Mouse (Mus musculus): Measurements from ENCODE around the gene Ago1. TPM values are rescaled to one million over a fixed set of nuclear protein-coding genes. Genes with fewer than 3 reads are reported as not detected.

The Ago1 gene
- 11.5 and 12.1 TPM in 2 replicates for polyA plus RNA-seq (2015; fragmentation: Nextera tagmentation; extraction: Ambion mirVana)

DNA sequence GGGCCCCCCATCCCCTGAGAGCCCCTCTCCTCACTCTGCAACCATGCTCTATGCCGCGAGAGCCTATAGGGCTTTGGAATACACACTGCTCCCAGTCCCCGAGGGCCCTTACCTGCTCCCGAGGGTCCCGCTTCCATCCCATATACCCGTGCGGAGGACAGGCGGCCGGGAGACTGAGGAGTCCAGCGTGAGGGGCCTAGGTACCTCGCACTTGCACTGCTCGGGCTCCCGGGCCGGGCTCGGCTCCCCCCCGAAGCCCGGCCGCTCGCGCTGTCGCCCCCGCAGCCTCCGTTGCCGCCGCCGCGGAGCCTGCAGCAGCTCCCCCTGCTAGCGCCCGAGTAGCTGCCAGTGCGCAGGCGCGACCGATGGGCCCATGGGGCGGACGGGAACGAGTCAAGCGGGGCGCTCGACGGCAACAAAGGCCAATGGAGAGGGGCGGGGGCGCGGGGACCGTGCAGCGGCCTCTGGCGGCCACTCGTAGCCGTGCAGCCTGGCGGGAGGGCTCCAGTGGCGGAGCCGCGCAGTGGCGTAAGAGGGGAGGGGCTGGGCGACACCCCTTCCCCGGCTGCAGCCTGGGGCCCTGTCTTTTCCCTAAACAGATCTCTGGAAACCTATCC lies at the start of gene Ago1:
Ago1 (minus strand) TSS at position 299 of the 617 bp plus-strand sequence.
- ATAC-seq (ENCODE audit: low read depth), result peak; percentile 83
- Histone ChIP-seq H3K9me3 (no peaks in the 10 kb centered on the region), H3K27me3 (no peaks in the 10 kb centered on the region), H3K9ac (peak within 1 kb of the TSS; percentile 99), H3K4me2 (peak within 1 kb of the TSS; percentile 68), H3K4me1 (replicated peaks) (peaks cover 49% of the 10 kb centered on the region), H3K27ac (replicated peaks) (peak within 1 kb of the TSS; percentile 99), H3K36me3 (peaks cover 1% of the 10 kb centered on the region; the same call in 1 of the 2 replicates), H3K4me3 (peak within 1 kb of the TSS; percentile 98)
- WGBS, result under 1% methylated on average over 55 of the region's 55 CpGs

DNA sequence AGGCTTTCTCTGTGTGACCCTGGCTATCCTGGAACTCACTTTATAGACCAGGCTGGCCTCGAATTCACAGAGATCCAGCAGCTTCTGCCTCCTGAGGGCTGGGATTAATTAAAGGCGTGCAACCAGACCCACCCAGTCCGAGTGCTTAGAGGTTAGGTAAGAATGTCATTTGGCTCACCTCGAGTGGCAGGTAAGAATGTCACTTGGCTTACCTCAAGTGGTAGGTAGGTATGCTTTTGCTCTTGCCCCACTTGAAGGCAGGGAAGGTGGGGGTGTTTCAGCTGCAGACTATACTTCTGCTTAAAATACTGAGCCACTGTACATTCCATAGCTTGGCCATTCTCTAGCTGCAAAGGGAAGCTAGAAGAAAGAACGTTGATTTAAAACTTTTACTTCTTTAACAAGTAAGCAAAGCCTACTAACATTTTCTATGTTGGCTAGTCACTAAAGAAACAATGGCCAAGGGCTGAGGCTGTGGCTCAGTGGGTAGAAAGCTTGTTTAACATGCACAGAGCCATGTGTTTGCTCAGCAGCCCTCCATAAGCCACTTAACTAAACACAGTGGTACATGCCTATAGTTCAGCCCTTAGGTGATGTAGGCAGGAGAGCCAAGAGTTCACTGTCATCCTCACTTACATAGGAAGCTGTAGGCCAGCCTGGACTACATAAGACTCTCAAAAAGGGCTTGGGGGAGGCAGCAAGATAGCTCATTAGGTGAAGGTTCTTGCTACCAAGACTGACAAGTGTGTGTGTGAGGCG lies 44.1 kb upstream of the Ago1 start:
- Histone ChIP-seq H3K4me1 (replicated peaks) (no peaks in the 10 kb centered on the region), H3K9ac (no peak overlapping the region), H3K36me3 (peaks cover 90% of the 10 kb centered on the region), H3K27ac (replicated peaks) (no peak overlapping the region), H3K9me3 (no peaks in the 10 kb centered on the region), H3K4me2 (no peak overlapping the region), H3K4me3 (no peak overlapping the region), H3K27me3 (no peaks in the 10 kb centered on the region)
- no peak for ATAC-seq (ENCODE audit: low read depth)
- WGBS, result 89% methylated on average over 6 of the region's 6 CpGs

DNA sequence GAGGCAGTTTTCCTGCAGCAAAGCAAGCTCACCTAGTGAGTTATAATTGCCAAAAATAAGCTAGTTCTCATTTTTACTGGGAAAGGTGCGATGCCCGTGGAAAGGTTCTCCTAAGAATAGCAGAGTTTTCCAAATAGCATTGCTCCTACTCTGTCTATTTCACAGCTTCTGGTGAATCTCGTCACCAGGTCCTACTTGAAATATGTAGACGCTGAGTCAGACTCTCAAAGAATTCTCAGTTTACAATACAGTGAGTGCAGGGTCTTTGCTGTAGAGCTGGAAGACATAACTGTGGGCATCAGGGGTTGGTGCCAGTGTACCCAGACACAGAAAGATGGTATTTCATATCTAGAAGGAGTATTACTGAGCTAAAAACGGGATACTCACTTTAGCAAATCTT lies 42.6 kb upstream of the Ago1 start:
- Histone ChIP-seq H3K27ac (replicated peaks) (no peak overlapping the region), H3K9ac (no peak overlapping the region), H3K4me1 (replicated peaks) (no peaks in the 10 kb centered on the region), H3K9me3 (no peaks in the 10 kb centered on the region), H3K4me2 (no peak overlapping the region), H3K36me3 (peaks cover 91% of the 10 kb centered on the region), H3K27me3 (no peaks in the 10 kb centered on the region), H3K4me3 (no peak overlapping the region)
- ATAC-seq (ENCODE audit: low read depth), result no peak
- WGBS, result 90% methylated on average over 5 of the region's 5 CpGs

DNA sequence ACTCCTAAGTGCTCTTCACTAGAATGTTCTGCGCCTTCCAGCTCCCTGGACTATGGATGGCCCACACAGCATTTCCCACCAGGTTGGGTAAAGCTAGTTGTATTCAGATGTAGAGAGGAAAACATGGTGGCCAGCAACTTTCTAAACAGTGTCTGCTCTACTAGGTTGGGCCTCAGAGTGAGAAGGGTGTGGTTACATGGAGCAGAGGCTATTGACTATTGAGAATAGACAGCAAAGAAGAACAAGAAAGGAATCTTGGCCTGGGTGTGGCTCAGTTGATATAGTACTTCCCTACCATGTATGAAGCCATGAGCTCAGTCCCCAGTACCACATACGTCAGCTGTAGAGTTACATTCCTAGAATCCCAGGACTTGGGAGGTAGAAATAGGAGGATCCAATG lies 40.7 kb upstream of the Ago1 start:
- Histone ChIP-seq H3K27me3 (no peaks in the 10 kb centered on the region), H3K4me2 (no peak overlapping the region), H3K4me3 (no peak overlapping the region), H3K36me3 (peaks cover 91% of the 10 kb centered on the region), H3K4me1 (replicated peaks) (no peaks in the 10 kb centered on the region), H3K9ac (no peak overlapping the region), H3K27ac (replicated peaks) (no peak overlapping the region), H3K9me3 (no peaks in the 10 kb centered on the region)
- WGBS, result 95% methylated on average over 2 of the region's 2 CpGs
- no peak for ATAC-seq (ENCODE audit: low read depth)

DNA sequence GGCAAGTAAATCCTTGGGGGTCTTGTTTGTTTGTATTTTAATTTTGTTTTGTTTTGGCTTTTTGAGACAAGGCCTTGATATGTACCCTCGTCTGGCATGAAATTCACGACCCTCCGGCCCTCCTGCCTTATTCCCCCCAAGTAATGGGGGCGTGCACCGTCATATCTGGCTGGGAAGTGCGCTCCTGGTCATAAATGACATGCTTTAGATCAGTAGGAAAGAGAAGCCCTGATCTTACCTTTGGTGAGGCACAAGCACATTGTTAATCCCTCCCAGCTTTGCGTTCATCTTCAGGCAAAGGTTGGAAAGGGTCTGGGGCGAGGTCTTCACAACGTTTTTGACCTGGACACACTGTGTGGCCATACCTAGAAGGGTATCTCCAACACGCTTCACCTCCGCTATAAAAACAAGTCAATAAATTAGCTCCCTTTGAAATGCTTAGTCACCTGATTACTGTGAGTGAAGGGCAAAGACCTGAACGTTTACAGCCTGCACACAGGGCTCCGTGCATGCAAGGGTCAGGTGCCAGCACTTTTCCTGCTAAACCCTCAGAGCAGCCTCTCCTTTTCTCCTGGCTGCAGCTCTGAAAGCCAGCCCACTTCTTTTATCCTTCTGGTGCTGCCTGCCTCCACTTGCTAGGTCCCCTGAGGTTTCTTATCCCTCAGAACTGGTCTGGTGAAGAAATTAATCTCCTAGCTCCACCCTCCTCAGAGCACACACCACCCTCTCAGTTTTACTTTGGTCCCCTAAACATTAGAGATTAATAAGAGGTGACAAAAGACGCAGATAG lies 39.9 kb upstream of the Ago1 start:
- H3K4me1 ChIP-seq (replicated peaks), result no peaks in the 10 kb centered on the region
- H3K27me3 ChIP-seq, result no peaks in the 10 kb centered on the region
- H3K9ac ChIP-seq, result no peak overlapping the region
- H3K4me3 ChIP-seq, result no peak overlapping the region
- H3K4me2 ChIP-seq, result no peak overlapping the region
- H3K9me3 ChIP-seq, result no peaks in the 10 kb centered on the region
- H3K27ac ChIP-seq (replicated peaks), result no peak overlapping the region
- 78% methylated on average over 14 of the region's 14 CpGs for WGBS
- no peak for ATAC-seq (ENCODE audit: low read depth)
- peaks cover 92% of the 10 kb centered on the region for H3K36me3 ChIP-seq

DNA sequence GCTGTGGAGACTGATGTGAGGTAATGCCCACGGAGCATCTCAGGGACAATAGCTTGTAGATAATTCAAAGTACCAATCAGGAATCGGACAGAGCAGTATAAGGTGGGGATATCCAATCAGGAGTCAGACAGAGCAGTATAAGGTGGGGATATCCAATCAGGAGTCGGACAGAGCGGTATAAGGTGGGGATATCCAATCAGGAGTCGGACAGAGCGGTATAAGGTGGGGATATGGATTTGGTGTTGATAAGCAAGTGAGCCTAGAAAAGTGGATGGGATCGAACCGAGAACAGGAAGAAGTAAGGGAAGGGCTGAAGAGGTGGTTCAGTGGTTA lies 34.6 kb upstream of the Ago1 start:
- WGBS, result 63% methylated on average over 8 of the region's 8 CpGs

DNA sequence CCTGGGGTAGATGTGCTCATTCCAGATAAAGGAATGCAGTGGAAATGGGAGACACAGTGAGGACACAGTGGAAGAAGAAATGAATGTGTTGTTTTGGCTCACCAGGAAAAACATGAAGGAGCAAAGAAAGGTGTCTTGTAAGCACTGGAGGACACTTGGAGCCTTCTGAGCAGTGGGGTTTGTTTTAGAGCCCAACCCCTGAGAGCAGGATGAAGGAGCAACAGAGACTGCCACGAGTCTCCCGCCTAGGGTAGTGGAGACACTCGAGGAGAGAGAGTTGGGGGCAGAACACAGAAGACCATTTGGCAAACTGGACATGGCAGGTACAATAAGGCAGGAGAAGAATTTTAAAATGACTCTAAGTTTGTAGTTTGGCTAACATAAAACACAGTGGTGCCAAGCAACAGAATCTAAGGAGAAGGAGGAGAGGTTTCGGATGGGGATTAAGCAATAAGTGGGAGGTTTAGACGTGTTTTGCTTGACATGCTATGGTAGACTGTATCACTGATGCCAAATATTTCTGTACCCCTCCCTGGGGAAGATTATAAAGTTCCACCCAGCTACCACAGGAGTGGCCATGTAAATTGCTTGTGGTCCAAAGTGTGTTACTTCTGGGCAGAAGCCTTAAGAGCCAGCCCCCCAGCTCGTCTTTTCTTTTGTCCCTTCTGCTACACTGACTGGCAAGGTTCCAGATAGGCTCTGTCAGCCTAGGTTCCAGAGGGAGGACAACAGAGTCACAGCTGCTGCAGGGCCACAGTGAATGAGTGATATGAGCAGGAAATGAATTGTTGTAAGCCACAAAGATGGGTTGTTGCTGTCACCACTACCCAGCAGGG lies 34.0 kb upstream of the Ago1 start:
- peak overlapping the region; percentile 4; the same call in 1 of the 2 replicates for H3K27ac ChIP-seq (replicated peaks)
- 67% methylated on average over 6 of the region's 6 CpGs for WGBS
- H3K9ac ChIP-seq, result no peak overlapping the region
- no peaks in the 10 kb centered on the region for H3K9me3 ChIP-seq
- peak; percentile 40 for ATAC-seq (ENCODE audit: low read depth)
- H3K4me2 ChIP-seq, result no peak overlapping the region
- no peak overlapping the region for H3K4me3 ChIP-seq
- no peaks in the 10 kb centered on the region for H3K27me3 ChIP-seq
- H3K4me1 ChIP-seq (replicated peaks), result peaks cover 6% of the 10 kb centered on the region; the same call in 1 of the 2 replicates
- peaks cover 86% of the 10 kb centered on the region for H3K36me3 ChIP-seq

More for the DNA sequence above, 34.6 kb upstream of the Ago1 start:
- ATAC-seq (ENCODE audit: low read depth), result peak; percentile 69
- Histone ChIP-seq H3K9me3 (no peaks in the 10 kb centered on the region), H3K27me3 (no peaks in the 10 kb centered on the region), H3K27ac (replicated peaks) (peak overlapping the region; percentile 4; the same call in 1 of the 2 replicates), H3K4me2 (no peak overlapping the region), H3K4me1 (replicated peaks) (peaks cover 6% of the 10 kb centered on the region; the same call in 1 of the 2 replicates), H3K36me3 (peaks cover 86% of the 10 kb centered on the region), H3K9ac (no peak overlapping the region), H3K4me3 (no peak overlapping the region)

DNA sequence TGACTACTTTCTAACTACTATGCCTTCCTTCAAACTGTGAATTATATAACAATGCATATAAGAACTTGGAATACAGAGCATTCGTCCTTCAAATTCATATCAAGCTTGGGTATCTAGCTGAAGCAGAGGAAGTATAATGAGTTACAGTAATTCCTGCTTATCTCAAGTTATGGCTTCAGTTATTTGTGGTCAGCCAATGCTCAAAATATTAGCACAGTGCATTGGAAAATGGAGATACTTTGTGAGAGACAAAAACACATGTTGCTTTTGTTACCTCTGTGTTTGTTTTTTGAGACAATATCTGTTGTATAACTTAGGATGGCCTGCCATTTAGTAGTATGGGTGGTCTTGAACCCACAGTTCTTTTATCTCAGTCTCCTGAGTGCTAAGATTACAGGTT lies 30.2 kb upstream of the Ago1 start:
- Histone ChIP-seq H3K27me3 (no peaks in the 10 kb centered on the region), H3K4me1 (replicated peaks) (peaks cover 6% of the 10 kb centered on the region; the same call in 1 of the 2 replicates), H3K36me3 (peaks cover 74% of the 10 kb centered on the region), H3K4me3 (no peak overlapping the region), H3K4me2 (no peak overlapping the region), H3K27ac (replicated peaks) (no peak overlapping the region), H3K9ac (no peak overlapping the region), H3K9me3 (no peaks in the 10 kb centered on the region)
- 77% methylated on average over 1 of the region's 1 CpGs for WGBS
- no peak for ATAC-seq (ENCODE audit: low read depth)

DNA sequence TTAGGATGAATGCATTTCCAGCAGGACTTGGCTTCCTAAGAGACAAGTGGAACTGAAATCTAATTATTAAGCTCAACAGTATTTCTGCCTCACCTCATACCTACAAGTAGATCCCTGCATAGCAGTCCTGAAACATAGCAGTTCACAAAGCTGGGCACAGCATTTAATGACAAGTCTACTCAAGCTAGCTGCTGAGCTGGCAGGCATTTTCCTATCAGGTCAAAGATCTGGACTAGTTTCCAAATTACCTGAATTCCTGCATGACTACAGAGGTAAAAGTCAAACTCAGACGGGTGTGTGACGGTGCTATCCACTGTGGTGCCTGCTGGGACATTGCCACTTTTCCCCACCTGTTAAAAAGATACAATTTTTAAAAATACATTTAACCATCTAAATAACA lies 28.6 kb upstream of the Ago1 start:
- Histone ChIP-seq H3K4me3 (no peak overlapping the region), H3K27ac (replicated peaks) (no peak overlapping the region), H3K9me3 (no peaks in the 10 kb centered on the region), H3K9ac (no peak overlapping the region), H3K27me3 (no peaks in the 10 kb centered on the region), H3K4me2 (no peak overlapping the region), H3K36me3 (peaks cover 73% of the 10 kb centered on the region), H3K4me1 (replicated peaks) (no peaks in the 10 kb centered on the region)
- WGBS, result 82% methylated on average over 2 of the region's 2 CpGs
- ATAC-seq (ENCODE audit: low read depth), result no peak

DNA sequence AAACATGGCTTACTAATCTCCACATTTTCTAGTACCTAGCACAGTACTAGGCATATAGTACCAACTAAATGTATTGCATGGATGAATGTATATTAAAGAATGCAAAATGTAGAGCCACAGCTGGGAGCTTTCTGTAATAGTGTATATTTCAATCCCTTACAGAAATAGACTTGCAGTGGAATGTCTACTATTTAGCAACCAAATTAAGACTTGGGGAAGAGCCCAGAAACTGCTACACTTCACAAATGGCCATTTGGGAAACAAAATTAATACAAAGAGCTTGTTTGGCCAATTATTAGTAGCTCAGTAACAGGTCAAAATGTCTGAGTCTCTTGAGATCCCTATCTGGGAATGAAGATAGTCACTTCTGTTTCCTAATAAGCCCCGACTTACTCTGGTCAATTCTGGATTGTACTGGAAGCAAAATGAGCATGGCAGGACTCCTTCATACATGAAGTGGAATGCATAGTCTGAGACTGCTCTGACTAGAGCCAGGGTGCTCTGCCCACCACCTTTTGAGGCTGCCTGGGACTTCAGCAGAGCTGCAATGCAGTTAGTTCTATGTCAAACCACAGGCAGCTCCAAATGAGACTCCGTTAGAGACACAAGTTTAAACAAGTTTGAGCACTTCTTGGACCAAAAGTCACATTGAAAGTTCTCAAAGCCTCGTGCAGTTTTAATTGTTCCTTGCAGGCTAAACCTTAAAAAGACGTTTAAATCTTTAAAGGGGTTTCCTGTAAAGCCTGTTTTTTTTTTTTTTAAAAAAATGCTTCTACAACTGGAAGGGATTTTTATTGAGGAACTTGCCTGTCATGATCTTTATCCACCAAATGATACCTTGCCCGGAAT lies 27.8 kb upstream of the Ago1 start:
- Histone ChIP-seq H3K27me3 (no peaks in the 10 kb centered on the region), H3K4me3 (no peak overlapping the region), H3K9ac (no peak overlapping the region), H3K4me1 (replicated peaks) (no peaks in the 10 kb centered on the region), H3K4me2 (no peak overlapping the region), H3K9me3 (no peaks in the 10 kb centered on the region), H3K27ac (replicated peaks) (no peak overlapping the region), H3K36me3 (peaks cover 74% of the 10 kb centered on the region)
- no peak for ATAC-seq (ENCODE audit: low read depth)
- 87% methylated on average over 5 of the region's 5 CpGs for WGBS

DNA sequence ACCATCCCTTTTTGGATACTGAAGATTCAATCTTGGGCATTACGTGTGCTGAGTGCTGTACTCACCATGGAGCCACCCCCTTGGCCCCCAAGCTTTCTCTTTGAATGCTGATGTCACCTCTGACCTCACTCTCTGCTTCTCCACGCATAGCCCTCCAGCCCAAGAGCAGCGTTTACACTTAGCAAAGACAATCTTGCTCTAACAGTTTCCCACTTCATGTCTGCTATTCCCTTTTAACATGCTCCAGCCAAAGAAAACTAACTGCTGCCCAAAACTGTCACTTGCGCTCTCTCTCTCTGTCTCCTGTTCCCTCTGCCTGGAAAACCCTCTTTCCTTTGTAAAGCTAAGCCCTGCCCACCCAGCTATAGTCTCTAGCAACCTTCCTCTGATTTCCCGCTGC lies 27.1 kb upstream of the Ago1 start:
- WGBS, result 71% methylated on average over 5 of the region's 5 CpGs
- Histone ChIP-seq H3K4me3 (no peak overlapping the region), H3K27ac (replicated peaks) (no peak overlapping the region), H3K9ac (no peak overlapping the region), H3K4me2 (no peak overlapping the region), H3K36me3 (peaks cover 76% of the 10 kb centered on the region), H3K9me3 (no peaks in the 10 kb centered on the region), H3K27me3 (no peaks in the 10 kb centered on the region), H3K4me1 (replicated peaks) (no peaks in the 10 kb centered on the region)
- ATAC-seq (ENCODE audit: low read depth), result no peak
